Mouse (Mus musculus) natural killer cell, adult 2 months (primary cell): ENCODE data around the gene Mprip.
"Not testable (repeated sequence)": the region's sequence is repeated elsewhere in the genome, so short reads cannot be mapped to it uniquely, and the experiment has no call there.

Source experiments
- DNase-seq, 2 experiments: peaks; one replicate each; pipeline ENCODE4 v3.0.0; 2022; ENCODE audit warnings: low spot score in 2 of 2

Gene Mprip

DNA sequence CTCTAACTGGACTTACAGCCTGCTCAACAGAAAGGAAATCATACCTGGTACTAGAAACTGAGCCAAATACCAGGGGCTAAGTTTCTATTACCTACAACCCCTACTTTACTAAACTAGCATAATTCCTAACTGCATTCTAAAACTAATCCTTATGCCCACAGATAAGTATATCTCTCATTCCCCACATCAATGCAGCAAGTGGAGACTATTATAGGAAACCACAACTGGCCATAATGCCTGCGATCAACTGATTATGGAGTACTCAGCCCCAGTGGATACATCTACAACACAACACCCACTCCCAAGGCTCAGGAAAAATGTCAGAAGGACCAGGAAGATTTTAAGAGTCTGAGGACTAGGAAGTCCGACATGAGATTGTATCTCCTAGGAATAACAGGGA, 7.6 kb upstream of the Mprip start:
- no peak for DNase-seq

GRCm38 (mm10) chr11:59655337-59655736, 5.8 kb upstream of the Mprip start:
- DNase-seq = no peak

- DNase-seq = no peak
Observed at GRCm38 (mm10) chr11:59656016-59656415, 5.1 kb upstream of the Mprip start.

GRCm38 (mm10) chr11:59661601-59662248, 620 bp downstream of the Mprip start:
- DNase-seq = no peak

DNA sequence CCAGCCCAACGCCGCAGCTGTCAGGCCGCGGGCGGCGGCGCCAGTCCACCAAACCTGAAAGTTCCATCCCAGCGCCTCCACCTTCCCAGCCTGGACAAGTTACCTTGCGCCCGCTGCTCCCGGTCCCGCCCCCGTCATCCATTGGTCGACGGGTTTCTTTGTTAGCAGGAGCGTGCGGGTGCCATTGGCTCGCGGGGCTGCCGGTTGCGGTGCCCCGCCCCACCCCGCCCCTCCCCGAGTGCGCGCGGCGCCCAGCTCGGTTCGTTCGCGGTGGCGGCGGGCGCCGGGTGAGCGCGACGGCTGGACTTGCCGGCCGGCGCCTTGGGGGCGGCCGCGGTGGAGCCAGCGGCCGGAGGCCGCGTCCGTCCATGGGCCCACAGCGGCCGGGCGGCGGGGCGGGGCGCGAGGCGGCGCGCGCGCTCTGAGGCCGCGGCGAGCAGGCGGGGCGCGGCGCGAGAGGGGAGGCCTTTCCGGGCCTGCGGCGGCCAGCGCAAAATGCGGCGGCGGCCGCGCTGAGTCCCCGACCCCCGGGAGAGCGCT, 1.2 kb downstream of the Mprip start:
- peak; percentile 60 to 72 for DNase-seq

GRCm38 (mm10) chr11:59662877-59663775, 2.0 kb downstream of the Mprip start:
- no peak for DNase-seq

GRCm38 (mm10) chr11:59663776-59664320, 2.7 kb downstream of the Mprip start:
- no peak for DNase-seq

GRCm38 (mm10) chr11:59664818-59665217, 3.7 kb downstream of the Mprip start:
- DNase-seq = no peak

DNA sequence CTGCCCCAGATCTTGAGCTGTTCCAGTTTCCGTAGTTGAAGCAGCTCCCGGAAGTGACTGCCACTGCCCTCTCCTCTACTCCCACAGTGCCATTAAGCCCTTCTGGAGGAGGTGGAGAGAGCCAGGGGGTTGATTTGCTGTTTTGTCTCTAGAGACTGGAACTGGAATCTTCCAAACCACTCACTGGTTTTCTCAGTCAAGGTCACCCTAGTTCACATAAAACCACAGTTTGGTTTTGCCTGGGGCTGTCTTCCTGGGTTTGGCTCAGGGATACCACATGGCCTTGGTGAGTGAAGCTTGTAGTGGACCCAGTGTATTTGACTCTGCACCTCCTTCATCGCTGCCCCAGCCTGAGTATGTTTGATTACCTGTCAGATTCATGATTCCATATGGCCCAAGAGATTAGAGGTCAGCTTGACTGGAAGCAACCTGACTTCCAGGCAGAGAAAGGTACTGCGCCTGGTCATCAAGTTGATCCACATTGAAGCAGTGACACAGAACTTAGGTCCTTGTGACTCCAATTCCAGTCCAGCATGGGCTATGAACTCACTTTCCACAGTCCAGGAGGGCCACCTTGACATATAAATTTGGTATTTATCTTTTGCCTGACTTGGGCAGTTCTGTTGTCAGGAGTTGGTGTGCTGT, 10.1 kb downstream of the Mprip start:
- DNase-seq = no peak

DNA sequence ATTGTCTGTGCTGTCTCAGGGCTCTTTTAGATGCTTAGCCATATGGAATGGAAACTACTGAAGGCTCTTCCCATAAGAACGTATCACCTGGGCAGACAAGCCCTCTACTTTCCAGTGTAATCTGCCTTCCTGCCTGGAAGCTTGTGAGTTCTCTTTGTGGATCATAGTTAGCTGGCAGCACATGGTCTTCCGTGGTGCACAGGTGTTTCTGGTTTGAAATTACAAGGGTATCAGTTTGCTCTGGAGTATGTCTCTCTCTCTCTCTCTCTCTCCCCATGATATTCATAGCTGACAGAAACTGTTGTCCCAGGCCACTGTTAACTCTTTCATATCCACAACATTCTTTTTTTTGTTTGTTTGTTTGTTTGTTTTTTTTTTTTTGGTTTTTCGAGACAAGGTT, 12.9 kb downstream of the Mprip start:
- no peak for DNase-seq

DNA sequence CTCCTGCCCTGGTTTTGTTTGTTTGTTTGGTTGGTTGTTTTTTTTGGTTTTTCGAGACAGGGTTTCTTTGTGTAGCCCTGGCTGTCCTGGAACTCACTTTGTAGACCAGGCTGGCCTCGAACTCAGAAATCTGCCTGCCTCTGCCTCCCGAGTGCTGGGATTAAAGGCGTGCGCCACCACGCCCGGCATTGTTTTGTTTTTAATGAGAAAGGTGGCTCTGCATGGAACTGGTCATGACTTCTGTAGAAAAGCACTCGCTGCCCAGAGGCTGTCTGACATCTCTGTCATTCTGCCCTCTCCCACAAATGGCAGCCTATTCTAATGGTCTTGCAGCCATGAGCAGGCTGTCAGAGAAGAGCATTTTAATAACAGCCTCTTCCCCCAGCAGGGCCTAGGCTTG, 13.6 kb downstream of the Mprip start:
- DNase-seq = not testable (repeated sequence)

DNA sequence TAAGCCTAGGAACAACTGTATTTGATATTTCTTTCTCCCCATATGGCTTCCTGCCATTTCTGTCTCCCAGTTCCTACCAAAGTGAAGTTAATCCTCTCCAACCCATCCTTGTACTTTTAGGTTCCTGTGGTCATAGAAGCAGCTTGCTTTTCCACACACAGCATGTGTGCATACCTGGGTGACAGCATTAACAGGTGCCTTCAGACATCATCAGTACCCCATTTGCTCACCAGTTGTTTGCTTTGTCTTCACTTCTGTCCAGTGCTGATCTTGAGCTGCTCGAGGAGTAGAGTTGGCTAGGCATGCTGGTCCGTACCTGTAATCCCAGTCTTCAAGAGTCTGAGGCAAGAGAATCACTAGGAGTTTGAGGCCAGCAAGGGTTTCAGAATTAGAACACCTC, 16.7 kb downstream of the Mprip start:
- DNase-seq = no peak

DNA sequence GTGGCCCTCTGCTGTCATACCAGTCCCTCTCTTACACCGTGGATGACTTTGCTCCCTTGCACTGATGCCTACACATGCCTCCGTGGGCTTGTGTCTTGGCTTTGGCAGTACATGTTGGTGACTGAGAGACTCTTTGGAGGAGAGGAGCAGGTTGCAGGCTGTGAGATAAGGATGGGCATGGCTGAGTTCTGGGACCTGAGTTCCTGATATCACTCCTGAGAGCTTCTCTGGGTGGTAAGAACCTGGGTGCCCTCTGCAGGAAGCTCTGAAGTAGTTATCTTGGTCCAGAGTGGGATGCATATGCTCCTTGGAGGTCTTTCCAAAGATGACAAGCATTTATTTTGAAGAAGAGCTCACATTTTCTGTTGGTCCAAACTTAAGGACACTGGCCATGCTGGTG, 17.6 kb downstream of the Mprip start:
- DNase-seq = no peak

DNA sequence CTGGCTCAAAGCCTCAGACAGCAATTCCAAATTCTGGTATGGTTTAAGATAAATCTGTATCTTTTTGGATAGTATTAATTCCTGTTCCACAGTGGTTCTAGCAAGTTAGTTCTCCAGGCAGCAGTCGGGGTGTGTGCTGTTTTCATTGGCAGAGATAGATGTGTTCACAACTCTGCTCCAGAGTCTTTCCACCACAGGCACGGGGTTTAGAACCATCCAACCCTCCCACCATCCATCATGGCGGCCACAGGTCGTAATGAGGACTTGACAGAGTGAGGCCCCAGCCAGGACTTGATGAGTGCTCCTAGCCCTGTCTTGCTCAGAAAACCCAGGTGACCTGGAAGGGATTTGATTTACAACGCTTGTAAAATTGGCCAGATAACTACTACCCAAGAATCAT, 19.0 kb downstream of the Mprip start:
- no peak for DNase-seq

DNA sequence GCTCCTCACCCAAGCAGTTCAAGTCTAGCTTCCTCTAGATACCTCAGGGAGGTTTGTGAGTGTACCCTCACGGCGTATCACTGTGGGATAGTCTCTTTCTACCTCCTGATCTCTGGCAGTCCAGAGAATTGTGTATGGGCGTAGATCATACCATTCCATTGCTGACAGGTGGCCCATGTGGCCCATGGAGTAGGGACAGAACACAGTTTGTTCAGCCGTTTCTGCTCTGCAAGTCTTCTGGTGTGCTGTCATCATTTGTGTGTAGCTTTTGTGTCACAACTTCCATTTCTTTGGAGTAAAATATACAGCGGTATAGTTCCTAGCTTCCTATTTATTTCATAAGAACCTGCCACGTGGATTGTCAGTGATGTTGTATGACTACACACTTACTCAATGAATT, 23.9 kb downstream of the Mprip start:
- DNase-seq = no peak

DNA sequence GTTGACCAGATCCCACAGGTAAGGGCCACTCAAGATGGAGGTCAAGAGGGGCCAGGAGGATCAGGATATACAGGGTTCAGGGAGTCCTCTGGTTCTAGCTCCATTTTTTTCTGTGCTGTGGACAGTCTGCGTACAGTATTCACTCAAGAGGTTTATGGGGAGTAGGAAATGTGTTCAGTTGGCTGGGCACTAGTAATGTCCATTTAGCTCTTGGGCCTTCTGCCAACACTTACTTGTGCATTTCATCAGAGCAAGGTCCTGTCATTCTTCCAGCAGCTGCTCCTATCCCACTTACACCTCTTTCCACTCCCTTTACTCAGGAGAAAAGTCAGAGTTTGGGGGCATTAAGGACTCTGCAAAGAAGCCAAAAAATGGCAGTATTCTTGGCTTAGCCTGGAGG, 33.4 kb downstream of the Mprip start:
- DNase-seq = no peak

DNA sequence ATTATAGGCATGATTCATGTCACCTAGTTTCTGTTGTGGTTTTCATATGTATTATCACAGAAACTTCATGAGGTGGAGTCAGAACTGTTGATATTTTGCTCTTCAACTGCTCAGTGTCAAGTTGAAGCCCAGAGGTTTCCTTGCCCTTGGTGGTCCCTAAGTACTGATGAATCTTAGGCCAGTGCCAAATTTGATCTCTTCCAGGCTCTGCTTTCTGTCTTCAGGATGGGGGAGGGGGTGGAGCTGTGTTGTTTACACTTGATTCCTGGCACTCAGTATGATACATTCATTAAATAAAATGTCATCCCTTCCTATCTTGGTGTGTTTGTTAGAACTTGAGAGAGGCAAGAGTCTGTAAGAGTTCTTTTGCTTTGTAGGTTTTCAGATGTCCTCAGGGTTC, 34.4 kb downstream of the Mprip start:
- DNase-seq = no peak

DNA sequence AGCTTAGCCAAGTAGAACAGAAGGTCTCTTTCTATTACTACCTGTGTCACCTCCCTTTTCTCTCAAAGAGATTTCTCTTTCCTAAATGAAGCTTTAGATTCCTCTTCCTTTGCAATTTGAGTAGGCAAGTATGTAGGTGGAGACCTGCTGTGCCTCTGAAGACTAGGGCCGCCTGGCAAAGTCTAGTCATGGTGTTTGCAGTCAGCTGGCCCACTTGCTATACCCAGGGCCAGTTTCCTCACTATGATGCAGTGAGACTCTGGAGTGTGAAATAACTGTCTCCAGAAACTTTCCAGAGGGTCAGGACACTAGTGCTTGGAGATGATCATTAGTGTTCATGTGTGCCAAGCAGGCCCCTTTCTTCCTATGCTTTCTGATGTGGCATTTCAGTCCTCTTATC, 36.5 kb downstream of the Mprip start:
- no peak for DNase-seq

GRCm38 (mm10) chr11:59700787-59701186, 39.7 kb downstream of the Mprip start:
- DNase-seq = no peak

DNA sequence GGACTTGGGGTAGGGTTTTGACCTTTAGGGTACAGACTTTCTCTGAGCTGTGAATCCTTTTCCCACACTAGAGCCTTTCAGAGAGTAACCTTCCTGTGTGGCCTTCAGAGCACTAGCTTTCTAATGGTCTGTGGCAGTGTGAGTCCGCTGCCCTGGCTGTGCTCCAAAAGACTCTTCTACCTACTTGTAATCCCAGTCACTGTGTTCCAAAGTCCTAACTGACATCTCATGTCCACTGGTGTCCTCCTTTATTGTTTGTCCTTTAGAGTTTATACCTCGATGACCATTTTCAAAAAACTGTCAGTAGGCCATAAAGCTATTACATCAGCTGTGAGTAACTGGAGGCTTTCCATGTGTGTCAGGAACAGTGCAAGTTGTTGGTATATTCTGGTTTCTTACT, 44.0 kb downstream of the Mprip start:
- no peak for DNase-seq

GRCm38 (mm10) chr11:59707481-59707880, 46.4 kb downstream of the Mprip start:
- no peak for DNase-seq

GRCm38 (mm10) chr11:59707931-59708611, 47.0 kb downstream of the Mprip start:
- DNase-seq = no peak
